Mouse (Mus musculus): ENCODE measurements around the gene Tubd1. TPM values are rescaled to one million over a fixed set of nuclear protein-coding genes. Genes with fewer than 3 reads are reported as not detected.
"Not testable (repeated sequence)": the region's sequence is repeated elsewhere in the genome, so short reads cannot be mapped to it uniquely, and the experiment has no call there.

The Tubd1 gene
- polyA plus RNA-seq, 1 experiment from 2014 or later: 11.1 TPM

- H3K9ac ChIP-seq; H3K4me3 ChIP-seq; H3K4me1 ChIP-seq (replicated peaks); ATAC-seq (ENCODE audit: insufficient number of reproducible peaks, low FRiP score); H3K4me2 ChIP-seq; H3K27ac ChIP-seq (ENCODE audit: poor library complexity, severe bottlenecking); H3K9me3 ChIP-seq (replicated peaks); H3K27me3 ChIP-seq (replicated peaks): not testable (repeated sequence)
- WGBS: 88% methylated on average over 6 of the region's 6 CpGs
- peaks cover 41% of the 10 kb centered on the region for H3K36me3 ChIP-seq
These were observed 11.5 kb upstream of the Tubd1 start for GRCm38 (mm10) chr11:86533302-86533701.

- H3K4me3 ChIP-seq: no peak overlapping the region
- no peak overlapping the region for H3K27ac ChIP-seq (ENCODE audit: poor library complexity, severe bottlenecking)
- 88% methylated on average over 5 of the region's 5 CpGs for WGBS
- H3K9me3 ChIP-seq (replicated peaks): no peaks in the 10 kb centered on the region
- H3K4me1 ChIP-seq (replicated peaks): no peaks in the 10 kb centered on the region
- ATAC-seq (ENCODE audit: insufficient number of reproducible peaks, low FRiP score): no peak
- H3K4me2 ChIP-seq: no peak overlapping the region
- H3K36me3 ChIP-seq: peaks cover 35% of the 10 kb centered on the region
- no peak overlapping the region for H3K9ac ChIP-seq
- H3K27me3 ChIP-seq (replicated peaks): no peaks in the 10 kb centered on the region
These were observed 10.4 kb upstream of the Tubd1 start for GRCm38 (mm10) chr11:86534201-86534910.

DNA sequence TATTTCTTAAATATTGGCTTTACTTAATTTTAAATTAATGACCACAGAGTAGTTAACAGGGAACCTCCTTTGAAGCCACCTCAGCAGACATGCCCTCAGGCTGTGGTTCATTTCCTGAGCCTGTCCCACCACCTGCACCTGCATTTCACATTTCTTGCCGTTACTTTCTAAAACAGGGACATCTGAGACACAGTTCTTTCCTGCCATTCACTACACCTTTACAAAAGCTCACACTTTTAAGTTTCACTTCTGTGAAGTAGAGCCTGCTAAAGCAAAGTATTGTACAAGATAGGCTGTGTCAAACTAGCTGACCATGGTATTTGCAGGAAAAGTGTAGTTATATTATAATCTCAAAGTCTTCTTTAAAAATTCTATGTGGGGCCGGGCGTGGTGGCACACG, 6.0 kb upstream of the Tubd1 start:
- Histone ChIP-seq H3K27me3 (replicated peaks) (no peaks in the 10 kb centered on the region), H3K9ac (no peak overlapping the region), H3K4me2 (no peak overlapping the region), H3K9me3 (replicated peaks) (no peaks in the 10 kb centered on the region), H3K4me1 (replicated peaks) (peaks cover 15% of the 10 kb centered on the region), H3K36me3 (peaks cover 8% of the 10 kb centered on the region), H3K4me3 (no peak overlapping the region), H3K27ac (ENCODE audit: poor library complexity, severe bottlenecking) (no peak overlapping the region)
- no peak for ATAC-seq (ENCODE audit: insufficient number of reproducible peaks, low FRiP score)
- 95% methylated on average over 4 of the region's 4 CpGs for WGBS

DNA sequence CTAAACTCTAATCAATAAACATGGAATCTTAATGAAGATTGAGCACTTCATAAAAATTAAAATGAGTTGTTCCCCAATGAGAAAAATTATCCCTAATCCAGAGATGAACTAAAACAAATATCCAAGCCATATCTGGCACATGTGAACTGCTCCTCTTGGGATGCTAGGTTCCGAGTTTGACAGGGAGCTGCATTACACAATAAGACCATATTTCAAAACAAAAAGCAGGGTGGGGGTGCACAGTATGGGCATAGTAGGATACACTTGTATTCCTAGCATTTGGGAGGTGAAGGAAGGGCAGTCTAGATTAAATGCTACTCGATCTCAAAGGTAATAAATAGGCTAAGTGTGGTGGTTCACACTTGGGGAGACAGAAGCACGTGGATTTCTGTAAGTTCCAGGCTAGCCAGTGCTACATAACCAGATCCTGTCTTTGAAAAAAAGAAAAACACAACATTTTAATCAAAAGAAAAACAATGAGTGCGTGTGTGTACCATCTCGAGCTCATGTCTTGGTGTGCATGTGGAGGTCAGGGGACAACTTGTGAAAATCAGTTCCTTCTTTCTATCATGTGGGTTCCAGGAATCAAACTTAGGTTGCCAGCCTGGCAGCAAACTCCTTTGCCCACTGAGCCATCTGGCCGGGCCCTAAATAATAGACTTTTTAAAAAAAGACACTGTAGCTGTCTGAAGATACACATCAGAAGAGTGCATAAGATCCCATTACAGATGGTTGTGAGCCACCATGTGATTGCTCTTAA, 4.9 kb upstream of the Tubd1 start:
- no peaks in the 10 kb centered on the region for H3K27me3 ChIP-seq (replicated peaks)
- ATAC-seq (ENCODE audit: insufficient number of reproducible peaks, low FRiP score): no peak
- H3K4me3 ChIP-seq: no peak overlapping the region
- WGBS: 67% methylated on average over 6 of the region's 6 CpGs
- H3K4me2 ChIP-seq: no peak overlapping the region
- no peaks in the 10 kb centered on the region for H3K9me3 ChIP-seq (replicated peaks)
- H3K9ac ChIP-seq: no peak overlapping the region
- peaks cover 3% of the 10 kb centered on the region; the same call in 1 of the 2 replicates for H3K36me3 ChIP-seq
- no peak overlapping the region for H3K27ac ChIP-seq (ENCODE audit: poor library complexity, severe bottlenecking)
- peaks cover 15% of the 10 kb centered on the region for H3K4me1 ChIP-seq (replicated peaks)

DNA sequence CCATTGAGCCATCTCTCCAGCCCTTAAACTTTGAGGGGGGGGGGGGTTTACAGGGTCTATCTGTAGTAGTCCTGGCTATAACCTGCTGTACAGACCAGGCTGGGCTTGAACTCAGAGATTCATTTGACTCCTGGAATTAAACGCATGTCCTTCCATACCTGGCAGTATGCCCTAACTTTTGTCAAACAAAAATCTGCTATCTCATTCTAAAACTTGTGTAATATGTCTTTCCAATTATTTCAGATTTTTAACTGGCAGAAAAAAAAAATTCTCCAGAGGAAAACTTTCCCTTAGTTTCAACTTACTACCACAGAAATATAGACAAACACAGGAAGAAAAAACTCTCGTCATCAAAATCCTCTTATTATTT, 4.3 kb upstream of the Tubd1 start:
- H3K4me2 ChIP-seq: no peak overlapping the region
- no peaks in the 10 kb centered on the region for H3K27me3 ChIP-seq (replicated peaks)
- H3K27ac ChIP-seq (ENCODE audit: poor library complexity, severe bottlenecking): no peak overlapping the region
- no peaks in the 10 kb centered on the region for H3K9me3 ChIP-seq (replicated peaks)
- H3K4me3 ChIP-seq: no peak overlapping the region
- no peak overlapping the region for H3K9ac ChIP-seq
- no peak for ATAC-seq (ENCODE audit: insufficient number of reproducible peaks, low FRiP score)
- WGBS: 90% methylated on average over 2 of the region's 2 CpGs
- H3K4me1 ChIP-seq (replicated peaks): peaks cover 15% of the 10 kb centered on the region
- H3K36me3 ChIP-seq: peaks cover 3% of the 10 kb centered on the region; the same call in 1 of the 2 replicates

DNA sequence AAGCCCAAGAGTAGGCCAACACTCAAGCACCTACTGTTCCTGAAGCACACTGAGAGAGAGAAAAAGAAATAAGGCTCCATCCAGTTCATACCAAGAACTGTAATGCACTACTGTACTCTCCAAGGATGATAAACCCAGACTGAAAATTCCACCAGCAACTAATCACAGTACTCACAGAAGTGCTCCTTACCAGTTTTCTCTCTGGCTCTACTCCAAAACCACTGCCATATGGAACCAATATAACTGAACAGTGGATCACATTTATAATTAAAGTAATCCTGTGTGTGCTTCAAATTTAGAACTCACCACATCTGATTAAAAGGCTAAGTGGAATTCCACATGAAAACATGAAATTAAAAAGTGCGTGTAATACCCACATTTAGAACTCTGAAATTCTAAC, 1.9 kb upstream of the Tubd1 start:
- H3K9me3 ChIP-seq (replicated peaks): no peaks in the 10 kb centered on the region
- peaks cover 3% of the 10 kb centered on the region; the same call in 1 of the 2 replicates for H3K36me3 ChIP-seq
- H3K9ac ChIP-seq: no peak overlapping the region
- H3K27ac ChIP-seq (ENCODE audit: poor library complexity, severe bottlenecking): no peak overlapping the region
- WGBS: 86% methylated on average over 1 of the region's 1 CpGs
- H3K4me1 ChIP-seq (replicated peaks): peaks cover 22% of the 10 kb centered on the region
- no peaks in the 10 kb centered on the region for H3K27me3 ChIP-seq (replicated peaks)
- peak overlapping the region; percentile 44 for H3K4me2 ChIP-seq
- H3K4me3 ChIP-seq: 0 out of 2 replicates have a peak overlapping the region, but pooled peaks have one; percentile 2
- no peak for ATAC-seq (ENCODE audit: insufficient number of reproducible peaks, low FRiP score)

DNA sequence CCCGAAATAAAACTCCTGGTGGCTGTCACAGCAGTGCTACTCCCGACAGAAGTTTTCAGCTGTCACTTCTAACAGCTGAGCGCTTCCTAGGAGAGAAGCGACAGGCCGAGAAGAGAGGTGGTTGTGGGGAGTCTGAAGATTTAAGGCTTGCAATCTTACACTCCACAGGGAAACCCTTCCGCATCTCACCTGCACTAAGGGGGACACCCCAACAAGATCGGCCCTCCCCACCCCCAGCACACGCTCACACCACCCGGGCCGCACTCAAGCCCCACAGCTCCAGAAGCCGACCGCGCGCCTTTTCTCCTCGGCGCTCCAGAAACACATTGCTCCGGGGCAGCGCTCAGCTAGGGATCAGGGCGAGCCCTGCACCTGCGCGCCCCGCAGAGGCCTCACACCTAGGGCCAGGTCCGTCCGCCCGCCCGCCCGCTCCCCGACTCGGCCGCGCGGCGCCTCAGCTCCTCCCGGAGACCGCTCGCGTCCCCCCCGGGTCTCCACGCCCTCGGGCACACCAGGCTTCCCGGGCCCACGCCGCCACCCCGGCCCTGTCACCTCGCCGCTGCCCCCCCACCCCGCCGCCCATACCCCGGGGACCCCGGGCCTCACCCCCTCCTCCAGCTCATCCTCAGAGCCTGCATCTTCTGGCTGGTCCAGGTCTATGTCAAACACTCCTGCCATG, 692 bp upstream of the Tubd1 start:
- Histone ChIP-seq H3K9ac (peak overlapping the region; percentile 99), H3K4me3 (peak overlapping the region; percentile 98), H3K9me3 (replicated peaks) (no peaks in the 10 kb centered on the region), H3K36me3 (no peaks in the 10 kb centered on the region), H3K4me1 (replicated peaks) (peaks cover 22% of the 10 kb centered on the region), H3K27ac (ENCODE audit: poor library complexity, severe bottlenecking) (peak overlapping the region; percentile 92), H3K4me2 (peak overlapping the region; percentile 87), H3K27me3 (replicated peaks) (no peaks in the 10 kb centered on the region)
- peak; percentile 65 for ATAC-seq (ENCODE audit: insufficient number of reproducible peaks, low FRiP score)
- under 1% methylated on average over 50 of the region's 50 CpGs for WGBS

DNA sequence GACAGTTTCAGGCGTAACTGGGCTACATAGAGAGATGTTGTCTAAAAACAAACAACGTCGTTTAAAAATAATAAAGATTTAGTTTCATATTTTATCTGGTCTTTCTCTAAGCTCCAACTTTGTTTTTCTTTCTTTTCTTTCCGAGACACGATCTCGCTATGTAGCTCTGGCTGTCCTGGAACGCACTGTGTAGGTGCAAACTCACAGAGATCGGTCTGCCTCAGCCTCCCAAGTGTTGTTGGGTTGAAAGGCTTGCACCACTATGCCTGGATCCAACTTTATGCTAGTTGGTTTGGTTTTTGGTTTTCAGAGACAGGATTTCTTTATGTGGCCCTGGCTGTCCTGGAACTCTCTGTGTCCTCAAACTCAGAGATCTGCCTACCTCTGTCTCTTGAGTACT, 765 bp downstream of the Tubd1 start:
- ATAC-seq (ENCODE audit: insufficient number of reproducible peaks, low FRiP score): no peak
- H3K36me3 ChIP-seq: peaks cover 14% of the 10 kb centered on the region
- no peaks in the 10 kb centered on the region for H3K27me3 ChIP-seq (replicated peaks)
- peak overlapping the region; percentile 98 for H3K4me3 ChIP-seq
- H3K27ac ChIP-seq (ENCODE audit: poor library complexity, severe bottlenecking): peak overlapping the region; percentile 92
- H3K9ac ChIP-seq: peak overlapping the region; percentile 99
- H3K4me2 ChIP-seq: peak overlapping the region; percentile 87
- WGBS: 70% methylated on average over 8 of the region's 8 CpGs
- H3K4me1 ChIP-seq (replicated peaks): peaks cover 22% of the 10 kb centered on the region
- no peaks in the 10 kb centered on the region for H3K9me3 ChIP-seq (replicated peaks)

DNA sequence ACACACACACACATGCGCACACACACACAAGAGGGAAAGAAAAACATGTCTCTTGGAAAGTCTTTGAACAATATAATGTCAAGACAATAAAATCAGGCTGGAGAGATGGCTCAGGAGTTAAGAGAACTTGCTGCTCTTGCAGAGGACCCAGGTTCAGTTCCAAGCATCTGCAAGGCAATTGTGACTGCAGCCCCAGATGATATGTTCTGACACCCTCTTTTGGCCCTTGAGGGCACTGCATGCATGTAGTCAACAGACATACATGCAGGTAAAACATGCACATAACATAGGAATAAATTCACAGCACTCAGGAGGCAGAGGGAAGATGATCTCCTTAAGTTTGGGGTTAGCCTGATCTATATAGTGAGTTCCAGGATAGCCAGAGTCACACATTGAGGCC, 2.6 kb downstream of the Tubd1 start:
- WGBS: 94% methylated on average over 1 of the region's 1 CpGs
- peaks cover 12% of the 10 kb centered on the region for H3K4me1 ChIP-seq (replicated peaks)

GRCm38 (mm10) chr11:86553525-86553924, 8.7 kb downstream of the Tubd1 start:
- Histone ChIP-seq H3K9me3 (replicated peaks) (no peaks in the 10 kb centered on the region), H3K27me3 (replicated peaks) (no peaks in the 10 kb centered on the region), H3K27ac (ENCODE audit: poor library complexity, severe bottlenecking) (no peak overlapping the region), H3K4me1 (replicated peaks) (no peaks in the 10 kb centered on the region), H3K4me3 (no peak overlapping the region), H3K36me3 (peaks cover 63% of the 10 kb centered on the region), H3K9ac (no peak overlapping the region), H3K4me2 (no peak overlapping the region)
- 87% methylated on average over 6 of the region's 6 CpGs for WGBS
- no peak for ATAC-seq (ENCODE audit: insufficient number of reproducible peaks, low FRiP score)

More for the DNA sequence above, 2.6 kb downstream of the Tubd1 start:
- no peak for ATAC-seq (ENCODE audit: insufficient number of reproducible peaks, low FRiP score)
- Histone ChIP-seq H3K27me3 (replicated peaks) (no peaks in the 10 kb centered on the region), H3K9me3 (replicated peaks) (no peaks in the 10 kb centered on the region), H3K4me3 (no peak overlapping the region), H3K4me2 (no peak overlapping the region), H3K9ac (no peak overlapping the region), H3K36me3 (peaks cover 17% of the 10 kb centered on the region), H3K27ac (ENCODE audit: poor library complexity, severe bottlenecking) (no peak overlapping the region)

- ATAC-seq (ENCODE audit: insufficient number of reproducible peaks, low FRiP score): no peak
- no peak overlapping the region for H3K9ac ChIP-seq
- H3K9me3 ChIP-seq (replicated peaks): no peaks in the 10 kb centered on the region
- no peaks in the 10 kb centered on the region for H3K27me3 ChIP-seq (replicated peaks)
- no peak overlapping the region for H3K27ac ChIP-seq (ENCODE audit: poor library complexity, severe bottlenecking)
- H3K4me2 ChIP-seq: no peak overlapping the region
- H3K36me3 ChIP-seq: peaks cover 70% of the 10 kb centered on the region
- no peak overlapping the region for H3K4me3 ChIP-seq
- H3K4me1 ChIP-seq (replicated peaks): no peaks in the 10 kb centered on the region
- 91% methylated on average over 4 of the region's 4 CpGs for WGBS
These were observed 13.5 kb downstream of the Tubd1 start for GRCm38 (mm10) chr11:86558258-86558657.

Data from heart, embryonic 12.5 days (tissue).